15 mouse cellular contexts compared by ENCODE assay signal in genomic region chr7:141169866-141170265, GRCm38 (mm10). TPM values are rescaled to one million over a fixed set of nuclear protein-coding genes. Genes with fewer than 3 reads are reported as not detected.
DNase-seq lines count a peak whose midpoint lies in the region; ATAC-seq and TF ChIP-seq lines count a peak whose summit lies in the region.
"Had no signal": no experiment of that assay in that cellular context is flagged by ENCODE, and none has a peak within 500 bp of the region (broad histone marks: within the 10 kb centered on the region; RNA-seq: fewer than 3 reads in every experiment).

No protein-coding gene starts in this region.

- no peaks in the 10 kb centered on the region for H3K27me3 ChIP-seq in limb, embryonic 13.5 days
- no peaks in the 10 kb centered on the region for H3K27me3 ChIP-seq in limb, embryonic 10.5 days (ENCODE audit: low read depth, poor library complexity, severe bottlenecking)
- H3K27me3 ChIP-seq in megakaryocyte, embryonic 14.5 days (replicated peaks): no peaks in the 10 kb centered on the region
- H3K27me3 ChIP-seq: forebrain, embryonic 13.5 days had no signal

- peaks cover 13% of the 10 kb centered on the region for H3K36me3 ChIP-seq in limb, embryonic 13.5 days
- H3K36me3 ChIP-seq in limb, embryonic 10.5 days: peaks cover 15% of the 10 kb centered on the region; the same call in 1 of the 2 replicates
- peaks cover 23% of the 10 kb centered on the region for H3K36me3 ChIP-seq in megakaryocyte, embryonic 14.5 days (replicated peaks; ENCODE audit: low read length)

- H3K4me2 ChIP-seq in limb, embryonic 13.5 days (replicated peaks): no peak overlapping the region
- H3K4me2 ChIP-seq: forebrain, embryonic 13.5 days; midbrain, embryonic 11.5 days had no signal

- H3K9ac ChIP-seq in limb, embryonic 13.5 days: no peak overlapping the region
- H3K9ac ChIP-seq: forebrain, embryonic 13.5 days had no signal

- H3K4me3 ChIP-seq in limb, embryonic 13.5 days: no peak overlapping the region
- H3K4me3 ChIP-seq in limb, embryonic 10.5 days: no peak overlapping the region
- no peak overlapping the region for H3K4me3 ChIP-seq in bone marrow macrophage, adult 2 months (ENCODE audit: insufficient read depth, low read length)
- peak overlapping the region; percentile 31 for H3K4me3 ChIP-seq in megakaryocyte, embryonic 14.5 days (replicated peaks)
- H3K4me3 ChIP-seq: forebrain, embryonic 13.5 days; heart, embryonic 10.5 days had no signal

- no peak for TF ChIP-seq POLR2A in bone marrow macrophage, adult 2 months (IDR thresholded peaks at IDR 0.05; ENCODE audit: borderline replicate concordance, low read depth, low read length)

- DNase-seq in limb, embryonic 10.5 days (ENCODE audit: low spot score): no peak
- DNase-seq in 416B (ENCODE audit: low read depth): peak; percentile 60
- DNase-seq in natural killer cell, adult 2 months (ENCODE audit: low spot score in 2 of 2): no peak
- DNase-seq in cerebellum, adult 9-11 months: no peak
- DNase-seq: cerebellum, adult 8-10 months; kidney, postnatal 36 days; layer of hippocampus, postnatal 36 days; thymus, adult 18-20 months had no signal

- H3K4me1 ChIP-seq in limb, embryonic 13.5 days: peaks cover 28% of the 10 kb centered on the region
- H3K4me1 ChIP-seq in limb, embryonic 10.5 days: peaks cover 32% of the 10 kb centered on the region
- H3K4me1 ChIP-seq in bone marrow macrophage, adult 2 months (ENCODE audit: control insufficient read depth, insufficient read depth, low read length): peaks cover 53% of the 10 kb centered on the region
- H3K4me1 ChIP-seq in megakaryocyte, embryonic 14.5 days: peaks cover 68% of the 10 kb centered on the region

- no peak for ATAC-seq in limb, embryonic 13.5 days (ENCODE audit: low FRiP score, low read depth)
- ATAC-seq: forebrain, embryonic 13.5 days; hindbrain, embryonic 16.5 days had no signal

- no peaks in the 10 kb centered on the region for H3K9me3 ChIP-seq in limb, embryonic 13.5 days
- no peaks in the 10 kb centered on the region for H3K9me3 ChIP-seq in limb, embryonic 10.5 days (replicated peaks)
- H3K9me3 ChIP-seq in megakaryocyte, embryonic 14.5 days: no peaks in the 10 kb centered on the region
- H3K9me3 ChIP-seq: forebrain, embryonic 13.5 days; heart, embryonic 10.5 days had no signal

- TF ChIP-seq CTCF in bone marrow macrophage, adult 2 months (IDR thresholded peaks at IDR 0.05; ENCODE audit: low read depth, low read length): no peak

- 0 out of 2 replicates have a peak overlapping the region, but pooled peaks have one; percentile 16 for H3K27ac ChIP-seq in limb, embryonic 13.5 days
- no peak overlapping the region for H3K27ac ChIP-seq in limb, embryonic 10.5 days
- peak overlapping the region; percentile 87 for H3K27ac ChIP-seq in bone marrow macrophage, adult 2 months (ENCODE audit: insufficient read depth, low read depth, low read length)
- H3K27ac ChIP-seq: forebrain, embryonic 13.5 days; heart, embryonic 10.5 days had no signal

RNA-seq across cellular contexts. Expression of gene Rnh1, which starts 2.8 kb away (rescaled TPM):
- polyA plus RNA-seq in limb, embryonic 13.5 days (2015; fragmentation: Nextera tagmentation; extraction: Ambion mirVana): 112 and 118 TPM in 2 replicates
- polyA plus RNA-seq in limb, embryonic 10.5 days (2016; fragmentation: Nextera tagmentation; extraction: Ambion mirVana): 67.7 and 85.0 TPM in 2 replicates
- polyA plus RNA-seq in bone marrow macrophage, adult 2 months (2012; ENCODE audit: insufficient read depth, insufficient read length, missing spikeins): 131 and 141 TPM in 2 replicates
- 26.5 and 43.0 TPM in 2 replicates for polyA plus RNA-seq in megakaryocyte, embryonic 14.5 days (2012; ENCODE audit: insufficient read depth, low replicate concordance)

RNA-seq across cellular contexts. Expression of gene Hras, which starts 23.9 kb away (rescaled TPM):
- 94.5 and 97.5 TPM in 2 replicates for polyA plus RNA-seq in limb, embryonic 13.5 days (2015; fragmentation: Nextera tagmentation; extraction: Ambion mirVana)
- polyA plus RNA-seq in limb, embryonic 10.5 days (2016; fragmentation: Nextera tagmentation; extraction: Ambion mirVana): 101 and 104 TPM in 2 replicates
- polyA plus RNA-seq in bone marrow macrophage, adult 2 months (2012; ENCODE audit: insufficient read depth, insufficient read length, missing spikeins): 29.7 and 36.1 TPM in 2 replicates
- 51.3 and 84.0 TPM in 2 replicates for polyA plus RNA-seq in megakaryocyte, embryonic 14.5 days (2012; ENCODE audit: insufficient read depth, low replicate concordance)

RNA-seq across cellular contexts. Expression of gene Lrrc56, which starts 24.1 kb away (rescaled TPM):
- 11.4 and 12.9 TPM in 2 replicates for polyA plus RNA-seq in limb, embryonic 13.5 days (2015; fragmentation: Nextera tagmentation; extraction: Ambion mirVana)
- 14.0 and 21.8 TPM in 2 replicates for polyA plus RNA-seq in limb, embryonic 10.5 days (2016; fragmentation: Nextera tagmentation; extraction: Ambion mirVana)
- 3.4 and 4.1 TPM in 2 replicates for polyA plus RNA-seq in bone marrow macrophage, adult 2 months (2012; ENCODE audit: insufficient read depth, insufficient read length, missing spikeins)
- 12.2 and 18.5 TPM in 2 replicates for polyA plus RNA-seq in megakaryocyte, embryonic 14.5 days (2012; ENCODE audit: insufficient read depth, low replicate concordance)

RNA-seq across cellular contexts. Expression of gene Lmntd2, which starts 44.0 kb away (rescaled TPM):
- 2.6 TPM in 2 replicates for polyA plus RNA-seq in limb, embryonic 13.5 days (2015; fragmentation: Nextera tagmentation; extraction: Ambion mirVana)
- polyA plus RNA-seq in limb, embryonic 10.5 days (2016; fragmentation: Nextera tagmentation; extraction: Ambion mirVana): 3.5 and 4.5 TPM in 2 replicates
- 0.88 TPM in 1 of 2 replicates, not detected in the other for polyA plus RNA-seq in bone marrow macrophage, adult 2 months (2012; ENCODE audit: insufficient read depth, insufficient read length, missing spikeins)
- 0.57 TPM in 1 of 2 replicates, not detected in the other for polyA plus RNA-seq in megakaryocyte, embryonic 14.5 days (2012; ENCODE audit: insufficient read depth, low replicate concordance)

RNA-seq across cellular contexts. Expression of gene Rassf7, which starts 45.8 kb away (rescaled TPM):
- polyA plus RNA-seq in limb, embryonic 13.5 days (2015; fragmentation: Nextera tagmentation; extraction: Ambion mirVana): 32.7 and 34.0 TPM in 2 replicates
- 44.7 and 53.5 TPM in 2 replicates for polyA plus RNA-seq in limb, embryonic 10.5 days (2016; fragmentation: Nextera tagmentation; extraction: Ambion mirVana)
- polyA plus RNA-seq in bone marrow macrophage, adult 2 months (2012; ENCODE audit: insufficient read depth, insufficient read length, missing spikeins): 3.5 and 3.9 TPM in 2 replicates
- 3.6 and 11.1 TPM in 2 replicates for polyA plus RNA-seq in megakaryocyte, embryonic 14.5 days (2012; ENCODE audit: insufficient read depth, low replicate concordance)
